Mouse (Mus musculus) heart, adult 2 months (tissue): ENCODE data around the gene Mrpl38.

Source experiments
- CTCF ChIP-seq: fragments of 200-600 bp; IDR thresholded peaks from 2 replicates; pipeline ENCODE4 v1.8.1; 2022; ENCODE audit warnings: antibody characterized with exemption, mild to moderate bottlenecking, moderate library complexity
- EP300 ChIP-seq: fragments of 200-500 bp; IDR thresholded peaks from 2 replicates; pipeline ENCODE4 v1.6.1; 2011; ENCODE audit warnings: low read depth, low read length, control low read depth; ENCODE audit not compliant: insufficient read depth
- POLR2A ChIP-seq: fragments of 200-500 bp; IDR thresholded peaks from 2 replicates; pipeline ENCODE4 v1.6.1; 2011; ENCODE audit warnings: mild to moderate bottlenecking, low read depth, low read length, control low read depth; ENCODE audit not compliant: insufficient read depth

DNA sequence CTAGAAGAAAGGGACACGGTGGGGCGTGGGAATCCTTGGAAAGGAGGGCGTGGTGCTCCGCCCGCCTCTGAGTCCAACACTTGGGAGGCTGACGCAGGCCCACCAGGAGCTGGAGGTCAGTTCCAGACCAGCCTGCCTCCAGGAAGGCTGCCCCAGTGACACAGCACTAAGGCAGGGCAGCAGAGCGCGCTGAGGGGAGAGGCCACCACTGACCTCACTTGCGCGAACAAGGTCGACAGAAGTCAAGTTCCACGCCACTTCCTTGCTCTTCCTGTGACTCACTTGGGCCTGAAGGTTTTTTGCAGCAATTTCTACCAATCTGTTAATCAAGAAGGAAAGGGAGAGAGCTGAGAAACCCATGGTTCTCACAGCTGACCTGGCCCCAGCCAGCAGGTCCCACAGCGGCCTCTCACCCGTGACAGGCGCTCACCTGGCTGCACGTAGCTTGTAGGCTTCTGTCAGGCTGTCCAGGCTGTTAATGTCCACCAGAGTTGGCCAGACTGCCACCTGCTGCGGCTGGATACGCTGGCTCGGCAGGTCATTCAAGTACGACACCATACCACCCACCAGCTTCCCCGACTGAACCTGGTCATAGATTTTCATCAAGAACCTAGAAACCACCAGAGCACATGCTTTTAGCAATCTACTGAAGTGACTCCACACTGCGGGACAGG lies 36.2 kb upstream of the Mrpl38 start:
- TF ChIP-seq CTCF (no peak), POLR2A (no peak), EP300 (no peak)
